Mouse (Mus musculus) heart, postnatal 0 days (tissue): ENCODE measurements around the gene Rmnd5b. TPM values are rescaled to one million over a fixed set of nuclear protein-coding genes. Genes with fewer than 3 reads are reported as not detected.
A peak's percentile ranks its signal among the peaks of the same experiment; 100 is the strongest.

Experiments used
- ATAC-seq: fragments of 200-750 bp; cut with Nextera tagmentation; 2 replicates; pipeline ENCODE4 v1.8.0; 2017; ENCODE audit warnings: low read depth, moderate number of reproducible peaks, moderate library complexity; ENCODE audit not compliant: insufficient read depth
- DNase-seq: peaks from one replicate; pipeline ENCODE4 v3.0.0-alpha.2; 2016; ENCODE audit warnings: low spot score
- H3K27ac ChIP-seq: fragments of 300-500 bp; sonication (generic); 2 replicates; pipeline ENCODE4 v1.5.1; 2014; ENCODE audit warnings: low read depth, mild to moderate bottlenecking
- H3K27me3 ChIP-seq: fragments of 300-500 bp; sonication (generic); 2 replicates; pipeline ENCODE4 v1.6.1; 2014; ENCODE audit warnings: low read length, mixed read lengths; ENCODE audit not compliant: control insufficient read depth, insufficient read depth
- H3K36me3 ChIP-seq: fragments of 300-500 bp; sonication (generic); replicated peaks from 2 replicates; pipeline ENCODE4 v1.6.1; 2014; ENCODE audit warnings: low read length, mixed read lengths; ENCODE audit not compliant: control insufficient read depth, insufficient read depth
- H3K4me1 ChIP-seq: fragments of 300-500 bp; sonication (generic); 2 replicates; pipeline ENCODE4 v1.6.1; 2014; ENCODE audit warnings: antibody characterized with exemption; ENCODE audit not compliant: control insufficient read depth, insufficient read depth
- H3K4me2 ChIP-seq: fragments of 300-500 bp; sonication (generic); 2 replicates; pipeline ENCODE4 v1.6.1; 2014; ENCODE audit warnings: low read depth, mild to moderate bottlenecking, low read length, moderate library complexity
- H3K4me3 ChIP-seq: fragments of 300-500 bp; sonication (generic); 2 replicates; pipeline ENCODE4 v1.5.1; 2014; ENCODE audit warnings: low read depth, low read length
- H3K9ac ChIP-seq: fragments of 300-500 bp; sonication (generic); replicated peaks from 2 replicates; pipeline ENCODE4 v1.6.1; 2014; ENCODE audit warnings: low read depth, low read length, mixed read lengths
- H3K9me3 ChIP-seq: fragments of 300-500 bp; sonication (generic); replicated peaks from 2 replicates; pipeline ENCODE4 v1.6.1; 2016; ENCODE audit warnings: low read length; ENCODE audit not compliant: control insufficient read depth
- CTCF ChIP-seq: IDR thresholded peaks from 2 replicates; pipeline ENCODE4 v1.5.1; 2016; ENCODE audit warnings: antibody characterized with exemption, control low read depth, low read depth
- EP300 ChIP-seq: IDR thresholded peaks from 2 replicates; pipeline ENCODE4 v1.6.1; 2016; ENCODE audit warnings: antibody characterized with exemption, low read depth
- WGBS: fragments of 180-500 bp; shearing (Covaris S2); extraction: QIAGEN DNeasy Blood & Tissue Kit; methylation state at CpG from one replicate; pipeline ENCODE4 v1.1.7; 2014; 5-methylcytosine and 5-hydroxymethylcytosine counted together
- polyA plus RNA-seq: library from polyadenylated mRNA; unstranded; fragments of >200 nt; fragmentation: Nextera tagmentation; extraction: Ambion mirVana; gene quantifications from 2 replicates; pipeline ENCODE4 v1.2.1, GENCODE M21; 2015
- total RNA-seq: library from RNA; depleted of rRNA; stranded (reverse); fragments of >200 nt; gene quantifications from 2 replicates; pipeline ENCODE4 v1.2.3, GENCODE M21; 2014; ENCODE audit warnings: low replicate concordance

Gene Rmnd5b
- total and polyA plus RNA-seq, 2 experiments from 2014 or later, result 30.0 to 54.3 TPM

GRCm38 (mm10) chr11:51644217-51644616 lies 8.5 kb upstream of the Rmnd5b start:
- DNase-seq, result no peak
- WGBS, result 81% methylated on average over 16 of the region's 16 CpGs
- Histone ChIP-seq H3K4me3 (peak overlapping the region; percentile 3; the same call in 1 of the 2 replicates), H3K4me2 (peak overlapping the region; percentile 26; the same call in 1 of the 2 replicates), H3K27me3 (no peaks in the 10 kb centered on the region), H3K27ac (peak overlapping the region; percentile 90; the same call in 1 of the 2 replicates), H3K4me1 (peaks cover 20% of the 10 kb centered on the region), H3K9me3 (no peaks in the 10 kb centered on the region), H3K36me3 (peaks cover 24% of the 10 kb centered on the region), H3K9ac (no peak overlapping the region)
- ATAC-seq, result no peak
- TF ChIP-seq CTCF (no peak), EP300 (no peak)

GRCm38 (mm10) chr11:51643761-51644160 lies 8.1 kb upstream of the Rmnd5b start:
- Histone ChIP-seq H3K27ac (peak overlapping the region; percentile 62; the same call in 1 of the 2 replicates), H3K9me3 (no peaks in the 10 kb centered on the region), H3K36me3 (peaks cover 24% of the 10 kb centered on the region), H3K9ac (no peak overlapping the region), H3K4me2 (peak overlapping the region; percentile 26; the same call in 1 of the 2 replicates), H3K27me3 (no peaks in the 10 kb centered on the region), H3K4me3 (peak overlapping the region; percentile 3; the same call in 1 of the 2 replicates), H3K4me1 (peaks cover 15% of the 10 kb centered on the region; the same call in 1 of the 2 replicates)
- ATAC-seq (no peak), DNase-seq (no peak)
- 54% methylated on average over 15 of the region's 15 CpGs for whole genome bisulfite sequencing
- TF ChIP-seq EP300 (no peak), CTCF (no peak)

- no peak for TF ChIP-seq CTCF
- TF ChIP-seq EP300, result no peak
- no peak for ATAC-seq
- Histone ChIP-seq H3K27me3 (no peaks in the 10 kb centered on the region), H3K9ac (no peak overlapping the region), H3K4me3 (peak overlapping the region; percentile 3; the same call in 1 of the 2 replicates), H3K36me3 (peaks cover 24% of the 10 kb centered on the region), H3K27ac (peak overlapping the region; percentile 62; the same call in 1 of the 2 replicates), H3K4me2 (peak overlapping the region; percentile 26; the same call in 1 of the 2 replicates), H3K9me3 (no peaks in the 10 kb centered on the region), H3K4me1 (peaks cover 12% of the 10 kb centered on the region; the same call in 1 of the 2 replicates)
- DNase-seq, result no peak
- 46% methylated on average over 9 of the region's 9 CpGs for WGBS
These were observed 7.5 kb upstream of the Rmnd5b start for GRCm38 (mm10) chr11:51643202-51643601.

DNA sequence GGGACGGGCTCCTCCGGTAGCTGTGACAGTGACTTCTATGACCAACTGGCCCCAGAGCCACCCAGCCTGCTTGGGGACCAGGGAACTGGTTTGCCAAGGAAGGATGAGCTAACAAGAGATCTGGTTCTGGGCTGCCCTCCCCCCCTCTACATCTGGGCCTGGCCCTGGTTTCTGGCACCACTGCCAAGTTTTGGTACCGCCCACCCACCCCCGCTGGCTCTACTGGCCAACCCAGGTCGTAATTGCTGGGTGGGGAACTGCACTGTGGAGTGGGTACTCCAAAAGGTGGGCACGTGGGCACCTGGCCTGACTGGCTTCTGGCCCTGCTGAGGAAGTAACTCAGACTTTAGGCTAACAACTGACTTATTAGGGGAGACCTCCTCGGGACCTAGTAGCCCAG lies 5.1 kb upstream of the Rmnd5b start:
- no peak for ATAC-seq
- Histone ChIP-seq H3K36me3 (peaks cover 24% of the 10 kb centered on the region), H3K4me1 (peaks cover 15% of the 10 kb centered on the region), H3K9ac (no peak overlapping the region; the same call in 1 of the 2 replicates), H3K9me3 (no peaks in the 10 kb centered on the region), H3K4me3 (no peak overlapping the region), H3K27ac (no peak overlapping the region), H3K27me3 (no peaks in the 10 kb centered on the region), H3K4me2 (no peak overlapping the region)
- no peak for TF ChIP-seq EP300
- TF ChIP-seq CTCF, result no peak
- no peak for DNase-seq
- WGBS, result 80% methylated on average over 7 of the region's 7 CpGs

DNA sequence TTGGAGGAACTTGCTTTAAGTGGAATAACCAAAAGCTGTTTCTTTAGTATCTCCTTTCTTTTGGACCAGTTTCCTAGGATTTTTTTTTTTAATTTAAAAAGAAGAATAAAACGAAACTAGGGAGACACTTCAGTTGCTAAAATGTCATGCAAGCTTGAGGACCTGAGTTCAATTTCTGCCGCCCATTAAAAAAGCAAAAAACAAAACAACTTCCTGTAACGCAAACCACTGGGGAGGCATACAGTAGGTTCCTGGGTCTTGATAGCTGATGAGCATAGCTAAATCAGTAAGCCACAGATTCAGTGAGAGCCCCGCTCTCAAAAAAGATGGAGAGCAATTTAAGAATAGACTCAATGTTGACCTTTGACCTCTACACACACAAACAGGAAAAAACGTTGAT lies 2.8 kb upstream of the Rmnd5b start:
- Histone ChIP-seq H3K9me3 (no peaks in the 10 kb centered on the region), H3K4me1 (peaks cover 21% of the 10 kb centered on the region), H3K27ac (peak overlapping the region; percentile 77), H3K4me3 (no peak overlapping the region), H3K27me3 (no peaks in the 10 kb centered on the region), H3K4me2 (peak overlapping the region; percentile 48), H3K36me3 (peaks cover 3% of the 10 kb centered on the region; the same call in 1 of the 2 replicates), H3K9ac (no peak overlapping the region)
- DNase-seq, result no peak
- TF ChIP-seq CTCF (no peak), EP300 (no peak)
- 62% methylated on average over 5 of the region's 5 CpGs for WGBS
- ATAC-seq, result no peak

DNA sequence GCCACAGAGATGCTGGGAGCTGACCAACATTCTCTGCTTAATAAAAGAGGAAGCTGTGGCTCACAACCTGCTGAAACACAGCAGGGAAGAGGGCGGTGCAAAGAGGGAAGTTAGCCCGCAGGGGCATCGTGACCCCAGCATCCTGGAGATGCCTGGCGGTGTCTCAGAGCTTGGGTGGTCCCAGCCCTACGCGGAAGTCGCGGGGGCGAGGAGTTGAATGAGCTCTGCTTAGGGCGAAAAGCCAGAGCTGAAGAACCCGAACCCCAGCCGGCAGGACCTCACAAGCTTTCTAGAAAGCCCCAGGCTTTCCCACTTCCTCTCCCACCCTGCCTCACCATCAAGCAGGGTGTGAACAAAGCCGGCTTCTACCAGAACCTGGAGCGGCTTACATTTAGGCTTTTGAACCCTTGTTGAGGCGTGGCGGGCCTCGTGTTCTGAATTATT lies 2.3 kb upstream of the Rmnd5b start:
- Histone ChIP-seq H3K36me3 (no peaks in the 10 kb centered on the region), H3K4me2 (peak overlapping the region; percentile 48), H3K27me3 (no peaks in the 10 kb centered on the region), H3K9ac (no peak overlapping the region), H3K4me1 (peaks cover 18% of the 10 kb centered on the region), H3K9me3 (no peaks in the 10 kb centered on the region), H3K4me3 (no peak overlapping the region; the same call in 1 of the 2 replicates), H3K27ac (peak overlapping the region; percentile 77)
- 6% methylated on average over 17 of the region's 17 CpGs for WGBS
- ATAC-seq (no peak), DNase-seq (no peak)
- TF ChIP-seq EP300 (no peak), CTCF (no peak)
